Mouse (Mus musculus) bone marrow, adult 2 months (tissue): ENCODE measurements around the gene Ccnl1.

Experiments used
- CTCF ChIP-seq: fragments of 200-500 bp; IDR thresholded peaks from 2 replicates; pipeline ENCODE4 v1.5.1; 2011; ENCODE audit warnings: low read length, control low read depth; ENCODE audit not compliant: control insufficient read depth, insufficient read depth
- POLR2A ChIP-seq: fragments of 200-500 bp; IDR thresholded peaks from 2 replicates; pipeline ENCODE4 v1.6.1; 2011; ENCODE audit warnings: low read depth, mild to moderate bottlenecking, control low read depth, low read length, borderline replicate concordance; ENCODE audit not compliant: control insufficient read depth

DNA sequence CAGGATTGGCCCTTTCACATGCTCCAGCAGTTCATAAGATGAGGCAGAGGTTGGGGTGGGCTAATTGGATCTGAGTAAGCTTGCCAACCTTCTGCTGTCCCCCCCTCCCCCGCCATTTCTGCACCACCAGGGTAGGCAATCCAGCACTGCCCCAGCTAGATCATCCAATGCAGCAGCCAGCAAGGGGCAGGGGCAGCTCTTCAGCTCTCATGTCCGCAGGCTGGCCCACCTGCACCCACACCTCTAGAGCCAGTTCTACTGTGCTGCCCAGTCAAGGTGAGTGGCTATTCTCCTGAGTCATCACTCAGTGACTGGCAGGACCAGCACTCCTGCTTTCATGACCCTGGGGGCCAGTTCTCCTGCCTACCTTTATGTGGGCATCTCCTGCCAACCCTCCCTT is 42.4 kb upstream of the Ccnl1 start:
- no peak for TF ChIP-seq CTCF
- TF ChIP-seq POLR2A: no peak
